Mouse (Mus musculus) embryonic fibroblast, embryonic 13.5 days (primary cell): ENCODE data around the gene Kcnma1.

Experiments
- CTCF ChIP-seq: IDR thresholded peaks from 2 replicates; pipeline ENCODE4 v1.5.1; 2011; ENCODE audit warnings: mild to moderate bottlenecking, control low read depth, low read length, moderate library complexity, borderline replicate concordance; ENCODE audit not compliant: insufficient read depth
- POLR2A ChIP-seq: IDR thresholded peaks from 2 replicates; pipeline ENCODE4 v1.6.1; 2011; ENCODE audit warnings: low read depth, mild to moderate bottlenecking, control low read depth, low read length, moderate library complexity

- no peak for TF ChIP-seq CTCF
- no peak for TF ChIP-seq POLR2A
Observed at GRCm38 (mm10) chr14:23587451-23587850, 426.8 kb downstream of the Kcnma1 start.
